Mouse (Mus musculus) bone marrow macrophage, adult 2 months (primary cell): ENCODE measurements around the gene Dnase1l3. TPM values are rescaled to one million over a fixed set of nuclear protein-coding genes. Genes with fewer than 3 reads are reported as not detected.

ENCODE experiments used
- H3K27ac ChIP-seq: 2 replicates; pipeline ENCODE4 v1.5.1; 2012; ENCODE audit warnings: low read depth, low read length; ENCODE audit not compliant: insufficient read depth
- H3K4me1 ChIP-seq: 2 replicates; pipeline ENCODE4 v1.6.1; 2012; ENCODE audit warnings: low read length; ENCODE audit not compliant: control insufficient read depth, insufficient read depth
- H3K4me3 ChIP-seq: 2 replicates; pipeline ENCODE4 v1.5.1; 2012; ENCODE audit warnings: mild to moderate bottlenecking, low read length, moderate library complexity; ENCODE audit not compliant: insufficient read depth
- CTCF ChIP-seq: IDR thresholded peaks from 2 replicates; pipeline ENCODE4 v1.5.1; 2012; ENCODE audit warnings: low read depth, mild to moderate bottlenecking, low read length, moderate library complexity
- POLR2A ChIP-seq: IDR thresholded peaks from 2 replicates; pipeline ENCODE4 v1.6.1; 2012; ENCODE audit warnings: mild to moderate bottlenecking, low read depth, low read length, borderline replicate concordance
- polyA plus RNA-seq: library from polyadenylated mRNA; stranded (reverse); fragments of >200 nt; gene quantifications from 2 replicates; pipeline ENCODE4 v1.2.4, GENCODE M21; 2012; ENCODE audit not compliant: missing spikeins, insufficient read depth, insufficient read length

Dnase1l3 gene
- polyA plus RNA-seq = 0.17 TPM in 1 of 2 replicates, not detected in the other

GRCm38 (mm10) chr14:7994271-7994767, at the start of gene Dnase1l3:
Dnase1l3 (minus strand) TSS chr14:7994573.
- H3K4me1 ChIP-seq = peaks cover 17% of the 10 kb centered on the region
- no peak within 1 kb of the TSS for H3K27ac ChIP-seq
- TF ChIP-seq CTCF = no peak
- no peak for TF ChIP-seq POLR2A
- no peak within 1 kb of the TSS for H3K4me3 ChIP-seq

GRCm38 (mm10) chr14:8042577-8042976, 48.2 kb upstream of the Dnase1l3 start:
- TF ChIP-seq POLR2A = no peak
- TF ChIP-seq CTCF = no peak
- Histone ChIP-seq H3K27ac (no peak overlapping the region), H3K4me1 (peaks cover 3% of the 10 kb centered on the region; the same call in 1 of the 2 replicates)

GRCm38 (mm10) chr14:8042120-8042519, 47.7 kb upstream of the Dnase1l3 start:
- H3K27ac ChIP-seq = no peak overlapping the region
- H3K4me3 ChIP-seq = no peak overlapping the region
- H3K4me1 ChIP-seq = peaks cover 3% of the 10 kb centered on the region; the same call in 1 of the 2 replicates
- TF ChIP-seq POLR2A (no peak), CTCF (no peak)

More at GRCm38 (mm10) chr14:8042577-8042976, 48.2 kb upstream of the Dnase1l3 start:
- no peak overlapping the region for H3K4me3 ChIP-seq

GRCm38 (mm10) chr14:8040911-8041678, 46.7 kb upstream of the Dnase1l3 start:
- Histone ChIP-seq H3K4me1 (peaks cover 3% of the 10 kb centered on the region; the same call in 1 of the 2 replicates), H3K4me3 (no peak overlapping the region), H3K27ac (no peak overlapping the region)
- no peak for TF ChIP-seq CTCF
- TF ChIP-seq POLR2A = no peak

- TF ChIP-seq CTCF (no peak), POLR2A (no peak)
- Histone ChIP-seq H3K4me1 (peaks cover 3% of the 10 kb centered on the region; the same call in 1 of the 2 replicates), H3K4me3 (no peak overlapping the region), H3K27ac (no peak overlapping the region)
Measured at GRCm38 (mm10) chr14:8040179-8040578, 45.8 kb upstream of the Dnase1l3 start.

- TF ChIP-seq POLR2A (no peak), CTCF (no peak)
- no peak overlapping the region for H3K27ac ChIP-seq
- no peak overlapping the region for H3K4me3 ChIP-seq
- peaks cover 3% of the 10 kb centered on the region; the same call in 1 of the 2 replicates for H3K4me1 ChIP-seq
Measured at GRCm38 (mm10) chr14:8038791-8039448, 44.5 kb upstream of the Dnase1l3 start.

GRCm38 (mm10) chr14:8038150-8038549, 43.8 kb upstream of the Dnase1l3 start:
- Histone ChIP-seq H3K4me1 (peaks cover 3% of the 10 kb centered on the region; the same call in 1 of the 2 replicates), H3K27ac (no peak overlapping the region), H3K4me3 (no peak overlapping the region)
- TF ChIP-seq POLR2A = no peak
- TF ChIP-seq CTCF = no peak

GRCm38 (mm10) chr14:8036406-8036805, 42.0 kb upstream of the Dnase1l3 start:
- no peak for TF ChIP-seq POLR2A
- no peak for TF ChIP-seq CTCF
- no peak overlapping the region for H3K4me3 ChIP-seq
- no peak overlapping the region for H3K27ac ChIP-seq
- H3K4me1 ChIP-seq = peaks cover 3% of the 10 kb centered on the region; the same call in 1 of the 2 replicates

- no peak overlapping the region for H3K27ac ChIP-seq
- H3K4me3 ChIP-seq = no peak overlapping the region
- H3K4me1 ChIP-seq = peaks cover 3% of the 10 kb centered on the region; the same call in 1 of the 2 replicates
- no peak for TF ChIP-seq POLR2A
- no peak for TF ChIP-seq CTCF
Measured at GRCm38 (mm10) chr14:8035951-8036350, 41.6 kb upstream of the Dnase1l3 start.

- Histone ChIP-seq H3K27ac (no peak overlapping the region), H3K4me3 (no peak overlapping the region)
- no peak for TF ChIP-seq POLR2A
- TF ChIP-seq CTCF = no peak
Measured at GRCm38 (mm10) chr14:8034561-8034960, 40.2 kb upstream of the Dnase1l3 start.

More at GRCm38 (mm10) chr14:8034561-8034960, 40.2 kb upstream of the Dnase1l3 start:
- no peaks in the 10 kb centered on the region for H3K4me1 ChIP-seq
